Mouse (Mus musculus): Measurements from ENCODE around the gene Arhgap9.

DNA sequence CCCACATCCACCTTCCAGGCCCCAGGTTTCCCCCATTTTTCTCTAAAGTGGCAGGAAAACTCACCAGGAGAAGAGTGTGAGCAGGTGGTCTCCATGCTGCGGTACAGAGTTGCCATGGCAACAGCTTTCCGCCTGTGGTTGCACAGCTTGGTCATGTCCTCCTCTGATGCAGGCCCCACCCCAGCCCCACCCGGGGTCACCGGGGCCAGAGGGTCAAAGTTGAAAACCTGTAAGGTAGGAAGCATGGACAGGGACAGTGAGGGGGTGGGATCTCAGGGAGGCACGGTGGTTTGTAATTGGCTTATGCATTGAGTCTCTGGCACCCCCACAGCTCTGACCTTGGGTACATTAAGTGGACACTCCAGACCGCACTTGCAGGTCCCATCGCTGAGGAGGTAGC is 35.0 kb upstream of the Arhgap9 start:
- TF ChIP-seq CTCF (IDR thresholded peaks at IDR 0.05; ENCODE audit: extremely low read depth, insufficient read length, insufficient replicate concordance, low read depth, low read length) (no peak), POLR2A (IDR thresholded peaks at IDR 0.05; ENCODE audit: low read depth, low read length) (no peak)

Data from small intestine, adult 2 months (tissue).